Mouse (Mus musculus) embryo, embryonic 10 days (tissue): ENCODE results near the gene Adam12.

Experiments
- DNase-seq: peaks from one replicate; pipeline ENCODE4 v3.0.0-alpha.2; 2015; ENCODE audit warnings: low spot score

Adam12 gene

DNA sequence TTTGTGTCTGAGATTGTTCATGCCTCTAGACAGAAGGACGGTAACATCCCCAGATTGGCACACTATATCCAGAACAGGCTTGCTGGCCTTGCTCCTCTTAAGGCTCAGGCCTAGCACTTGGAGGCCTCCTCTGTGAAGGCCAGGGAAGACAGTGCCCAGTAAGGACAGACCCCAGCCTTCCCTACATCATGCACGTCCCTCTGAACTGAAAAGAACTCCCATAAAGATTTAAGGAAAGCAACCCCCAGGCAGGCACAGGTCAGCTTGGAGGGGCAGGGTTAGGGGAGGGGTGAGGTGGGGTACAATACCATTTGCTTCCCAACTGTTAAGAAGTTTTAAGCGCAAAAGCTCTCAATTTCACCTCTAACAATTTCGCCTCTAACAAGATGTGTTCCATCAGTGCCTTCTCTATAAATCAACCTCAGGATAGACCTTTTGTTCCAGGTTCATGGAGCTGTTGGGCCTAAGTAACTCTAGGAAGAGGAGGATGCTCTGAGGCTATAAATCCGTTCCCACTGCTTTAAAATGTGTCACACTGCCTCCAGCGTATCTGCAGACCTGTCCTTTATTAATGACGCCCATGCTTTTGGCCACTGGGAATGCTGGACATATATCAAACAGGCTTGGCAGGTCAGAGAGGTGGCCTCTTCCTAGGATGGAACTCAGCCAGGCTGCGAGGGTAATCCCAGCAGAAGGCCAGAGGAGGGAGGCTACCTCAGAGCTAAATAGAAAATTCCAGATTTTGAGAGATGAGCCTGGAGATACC is 150.5 kb downstream of the Adam12 start:
- DNase-seq = peak; percentile 21

DNA sequence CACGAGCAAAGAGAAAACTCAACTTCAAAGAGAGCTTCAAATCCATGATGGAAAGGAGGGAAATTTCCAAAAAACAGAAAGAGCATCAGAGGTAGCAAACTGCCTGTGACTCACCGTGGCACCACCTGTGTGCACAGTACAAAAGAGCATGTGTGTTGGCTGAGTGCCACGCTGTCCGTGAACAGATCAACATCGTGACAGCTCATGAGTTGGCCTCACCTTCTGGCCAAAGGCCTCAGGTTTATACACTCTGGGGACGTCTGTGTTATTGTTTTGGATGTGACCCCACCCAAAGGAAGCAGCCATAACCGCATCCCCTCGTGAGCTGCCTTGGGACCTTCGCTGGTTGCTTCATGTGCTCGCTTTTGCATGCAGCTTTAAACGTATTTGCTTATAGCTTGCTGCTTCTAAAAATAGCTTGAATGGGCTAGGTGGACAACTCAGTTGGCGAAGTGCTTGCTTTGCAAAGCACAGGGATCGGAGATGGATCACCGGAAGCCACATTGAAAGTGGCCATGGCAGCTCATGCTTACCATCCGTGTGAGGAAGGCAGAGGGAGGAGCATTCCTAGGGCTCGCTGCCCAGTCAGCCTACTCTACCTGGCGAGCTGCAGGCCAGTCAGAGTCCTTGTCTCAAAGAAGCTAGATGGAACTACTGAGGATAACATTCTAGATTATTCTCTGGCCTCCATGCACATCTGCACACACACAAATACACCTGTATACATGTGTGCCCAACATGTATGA is 151.8 kb downstream of the Adam12 start:
- no peak for DNase-seq

DNA sequence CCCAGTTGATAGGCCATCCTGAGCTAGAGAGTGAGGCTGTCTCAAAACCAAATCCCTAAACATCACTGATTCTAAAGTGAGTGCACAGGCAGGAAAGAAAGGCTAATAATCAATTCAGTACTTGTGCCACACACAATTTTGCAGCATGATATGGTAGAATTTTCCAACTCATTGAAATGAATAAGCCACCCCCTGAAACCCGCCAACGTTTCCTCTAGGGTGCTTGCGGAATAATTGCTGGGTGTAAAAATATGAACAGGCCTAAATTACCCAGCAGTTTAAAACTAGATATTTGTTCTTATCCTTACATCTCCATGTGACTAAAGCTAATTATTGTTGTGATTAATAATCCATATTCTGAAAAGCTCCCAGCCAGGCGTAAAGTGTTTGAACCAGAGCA is 154.3 kb downstream of the Adam12 start:
- DNase-seq = no peak

DNA sequence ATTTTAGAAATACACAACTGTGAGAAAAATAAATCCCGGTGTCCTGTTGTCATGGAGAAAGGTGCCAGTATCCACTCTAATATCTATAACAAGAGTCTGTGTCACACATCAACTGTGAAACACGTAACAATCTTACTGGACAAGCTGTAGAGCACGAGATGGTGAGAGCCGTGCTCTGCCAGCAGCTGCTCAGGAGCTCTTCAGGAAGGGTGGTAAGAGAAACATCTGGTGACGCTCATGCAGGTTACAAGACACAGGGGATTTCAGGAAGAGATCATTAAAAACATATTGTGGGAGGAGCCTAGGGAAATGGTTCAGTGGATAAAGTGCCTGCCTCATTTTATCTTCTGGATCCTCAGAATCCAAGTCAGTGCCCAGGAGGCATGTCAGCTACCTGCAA is 158.9 kb downstream of the Adam12 start:
- no peak for DNase-seq

DNA sequence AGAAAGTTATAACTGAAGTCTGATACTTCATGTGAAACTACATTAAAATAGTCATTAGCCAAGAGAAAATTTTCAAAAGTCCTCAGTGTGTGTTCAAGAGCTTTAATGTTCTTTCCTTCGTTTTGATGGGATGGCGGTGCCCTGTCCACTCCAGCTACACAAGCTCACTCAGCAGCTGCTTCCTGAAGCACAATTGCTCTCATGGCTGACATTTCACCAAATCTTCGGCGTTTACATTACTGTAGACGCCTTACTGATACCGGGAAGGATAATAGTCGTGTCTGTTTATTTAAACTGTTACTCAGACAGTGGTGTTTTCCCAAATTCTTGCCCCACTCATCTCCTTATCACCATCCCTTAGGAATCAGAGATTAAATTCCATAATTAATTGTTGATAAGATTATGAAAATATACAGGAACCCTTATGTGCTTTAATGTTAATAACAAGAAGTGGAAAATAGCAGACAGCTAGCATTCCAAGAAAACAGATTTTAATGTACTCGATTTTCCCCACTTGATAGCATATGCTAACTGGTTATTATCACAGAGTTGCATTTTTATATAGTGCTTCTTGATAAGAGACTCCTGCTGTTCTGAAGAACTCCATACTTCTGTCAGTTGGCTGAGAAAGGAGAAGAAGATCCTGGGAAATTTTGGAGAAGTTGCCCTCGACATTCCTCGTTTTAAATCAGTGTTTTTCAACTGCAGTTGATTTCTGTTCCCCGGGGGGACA is 160.6 kb downstream of the Adam12 start:
- DNase-seq = no peak

DNA sequence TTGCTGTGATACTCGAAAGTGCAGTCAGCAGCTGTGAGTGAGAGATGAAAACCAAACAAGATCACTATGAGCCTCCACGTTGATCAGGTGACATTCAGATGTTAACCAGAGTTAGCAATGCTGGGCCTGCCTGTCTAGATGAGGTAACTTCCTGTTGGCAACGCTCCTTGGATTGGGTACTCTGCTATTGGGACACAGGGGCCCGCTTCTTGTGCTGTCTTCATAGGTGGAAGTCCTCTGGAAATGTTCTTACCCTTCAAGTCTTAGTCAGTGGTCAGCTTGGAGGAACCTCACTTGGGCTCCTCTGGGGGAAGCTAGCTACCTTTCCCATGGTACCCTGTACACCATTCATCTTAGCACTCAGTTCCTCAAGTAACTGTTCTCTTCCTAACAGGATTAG is 169.3 kb downstream of the Adam12 start:
- no peak for DNase-seq

DNA sequence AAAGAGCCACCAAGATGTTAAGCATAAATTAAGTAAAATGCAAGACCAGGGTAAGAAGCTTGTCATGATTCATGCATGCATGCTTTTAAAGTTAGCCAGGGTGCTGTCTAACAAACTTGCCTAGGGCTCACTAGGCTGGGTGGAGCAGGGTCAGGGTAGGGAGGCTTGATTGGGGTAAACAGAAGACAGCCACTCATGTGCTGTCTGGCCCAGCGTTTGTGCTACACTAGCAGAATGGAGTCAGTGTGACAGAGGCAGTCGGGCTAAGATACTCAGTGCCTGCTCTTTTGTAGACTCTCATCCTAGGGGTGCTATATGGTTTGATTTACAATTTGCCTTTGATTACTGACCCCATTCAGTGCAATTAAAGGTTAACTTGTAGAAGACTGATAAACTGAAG is 179.5 kb downstream of the Adam12 start:
- DNase-seq = no peak

DNA sequence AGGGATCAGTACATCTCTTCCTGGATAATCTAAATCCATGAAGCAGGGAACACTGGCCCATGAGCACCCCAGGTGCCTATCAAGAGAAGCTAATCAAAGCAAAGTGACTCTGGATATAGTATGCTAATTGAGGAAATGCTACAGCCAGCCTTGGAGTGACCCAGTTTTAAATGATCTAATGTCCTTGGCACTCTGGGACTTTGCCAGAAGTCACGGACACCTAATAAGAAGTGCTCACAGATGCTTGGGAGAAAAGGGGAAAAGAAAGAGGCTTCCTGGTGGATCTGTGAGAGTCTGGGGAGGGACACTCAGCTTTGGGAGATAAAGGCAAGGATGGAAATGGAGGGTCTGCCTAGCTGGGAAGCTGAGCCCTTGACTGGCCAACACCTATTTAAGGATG is 181.6 kb downstream of the Adam12 start:
- no peak for DNase-seq

DNA sequence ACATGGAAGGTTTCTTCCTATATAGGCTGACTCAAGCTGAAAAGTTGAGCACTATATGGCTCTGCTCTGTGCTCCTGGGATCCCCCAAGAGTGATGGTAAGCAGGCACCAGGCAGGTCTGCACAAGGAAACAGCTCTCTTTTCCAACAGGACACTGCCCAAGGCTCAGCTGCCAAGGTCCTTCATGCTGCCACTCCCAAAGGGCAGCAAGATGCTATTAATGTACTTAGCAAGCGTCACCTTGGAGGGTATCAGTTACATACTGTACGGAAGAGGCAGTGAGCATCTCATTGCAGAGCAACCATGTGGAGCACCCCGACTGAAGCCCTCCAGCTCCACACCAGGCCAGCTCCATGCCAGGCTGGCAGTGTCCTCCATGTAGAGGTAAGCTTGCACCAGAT is 185.6 kb downstream of the Adam12 start:
- DNase-seq = no peak

DNA sequence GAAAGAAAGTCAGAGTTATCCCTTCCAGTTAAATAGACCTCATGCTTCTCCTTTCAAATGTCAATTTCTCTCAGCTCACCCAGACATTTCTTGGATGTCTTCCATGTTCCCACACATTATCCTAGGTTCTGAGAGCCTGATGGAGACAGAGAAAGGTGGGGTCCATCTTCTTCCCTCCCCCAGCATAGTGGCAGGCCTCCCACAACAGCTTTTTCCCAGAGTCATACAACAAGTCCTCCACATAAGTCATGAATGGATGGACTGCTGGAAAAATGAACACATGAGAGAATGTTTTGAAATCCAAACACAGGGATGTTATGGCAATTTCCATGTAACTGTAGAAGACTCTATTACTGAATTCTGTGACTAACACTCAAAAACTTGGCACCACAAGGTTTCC is 188.4 kb downstream of the Adam12 start:
- DNase-seq = no peak

DNA sequence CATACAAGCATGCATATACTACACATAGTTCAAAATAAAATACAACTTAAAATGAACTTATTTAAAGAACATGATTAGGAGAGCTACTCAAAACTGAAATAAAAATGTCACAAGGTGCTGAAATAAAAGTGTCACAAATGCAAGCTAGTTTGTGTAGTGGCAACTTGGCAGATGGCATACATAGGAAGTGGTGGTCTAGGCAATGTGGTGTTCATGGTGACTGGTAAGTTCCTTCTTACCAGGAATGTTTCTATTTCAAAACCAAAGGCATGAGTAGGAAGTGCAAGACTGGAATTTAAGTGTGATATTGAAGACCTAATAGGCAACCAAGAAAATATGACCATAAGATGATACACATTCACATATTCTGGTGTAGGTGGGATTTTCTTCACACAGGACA is 189.3 kb downstream of the Adam12 start:
- DNase-seq = no peak

DNA sequence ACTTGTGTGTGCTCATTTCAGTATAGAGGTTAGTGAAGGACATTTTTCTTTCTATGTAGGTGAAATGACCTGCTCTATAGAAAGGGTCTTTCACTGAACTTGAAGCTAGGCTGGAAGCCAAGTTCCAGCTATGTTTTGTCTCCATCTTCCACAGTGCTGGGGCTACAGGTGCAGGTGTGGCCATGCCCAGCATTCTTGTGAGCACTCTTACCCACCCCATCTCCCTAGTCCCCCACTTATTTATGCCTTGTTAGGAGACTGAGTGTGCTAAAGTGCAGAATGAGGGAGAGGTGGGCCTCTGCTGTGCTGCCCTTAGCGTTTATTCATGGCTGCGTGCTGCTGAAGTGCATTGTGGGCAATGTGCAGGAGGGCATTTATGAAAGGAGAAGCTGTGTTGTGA is 198.0 kb downstream of the Adam12 start:
- DNase-seq = no peak

DNA sequence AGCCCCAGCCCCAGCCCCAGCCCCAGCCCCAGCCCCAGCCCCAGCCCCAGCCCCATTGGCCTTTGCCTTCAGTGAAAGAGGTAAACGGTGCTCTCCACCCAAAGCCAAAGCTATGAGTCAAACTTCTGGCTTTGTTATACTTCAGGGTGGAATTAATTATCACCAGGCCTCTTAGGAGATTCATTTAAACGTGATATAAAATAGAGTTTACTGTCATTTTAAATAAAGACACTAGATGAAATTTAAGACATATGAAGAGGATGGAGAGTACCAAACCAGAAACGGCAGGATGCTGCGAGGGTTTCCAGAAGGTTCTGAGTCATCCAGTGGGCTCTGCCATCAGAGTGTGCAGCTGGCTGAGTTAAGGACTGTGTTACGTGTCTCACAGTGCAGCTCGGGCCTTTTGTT is 199.0 kb downstream of the Adam12 start:
- peak; percentile 22 for DNase-seq

DNA sequence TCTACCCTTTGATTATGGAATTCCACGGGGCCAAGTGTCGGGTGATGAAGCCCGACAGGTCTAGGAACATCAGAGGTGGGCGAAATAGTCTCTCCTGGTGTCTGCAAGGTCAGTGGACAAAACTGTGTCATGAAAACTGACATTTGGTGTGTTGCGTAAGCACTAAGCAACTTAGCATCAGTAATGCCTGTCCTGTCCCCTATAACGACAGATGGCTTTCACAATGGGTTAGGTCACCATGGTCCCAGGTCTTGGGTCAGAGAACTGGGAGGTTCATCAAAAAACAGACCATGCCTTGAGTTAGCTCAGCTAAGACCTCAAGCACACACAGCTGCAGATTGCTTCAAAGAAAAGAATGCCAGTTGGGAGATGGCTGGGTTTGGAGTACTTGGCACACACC is 200.2 kb downstream of the Adam12 start:
- no peak for DNase-seq

DNA sequence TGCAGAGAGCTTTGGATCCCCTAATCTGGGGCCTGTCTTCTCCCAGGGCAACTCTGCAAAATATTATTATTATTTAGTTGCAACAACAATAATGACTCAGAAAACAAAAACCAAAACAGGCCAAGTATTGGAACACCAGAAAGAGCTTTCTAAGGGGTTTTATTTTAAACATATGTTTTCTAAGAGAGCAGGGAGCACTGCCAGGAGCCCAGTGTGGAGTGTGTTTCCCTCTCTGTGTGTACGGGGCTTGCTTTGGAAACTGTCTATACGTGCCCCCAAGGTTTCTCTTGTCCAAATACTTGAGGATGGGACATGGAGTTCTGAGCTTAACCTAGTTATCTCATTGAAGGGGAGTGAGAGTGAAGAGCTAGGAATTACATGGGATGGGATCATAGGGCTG is 200.7 kb downstream of the Adam12 start:
- DNase-seq = no peak

DNA sequence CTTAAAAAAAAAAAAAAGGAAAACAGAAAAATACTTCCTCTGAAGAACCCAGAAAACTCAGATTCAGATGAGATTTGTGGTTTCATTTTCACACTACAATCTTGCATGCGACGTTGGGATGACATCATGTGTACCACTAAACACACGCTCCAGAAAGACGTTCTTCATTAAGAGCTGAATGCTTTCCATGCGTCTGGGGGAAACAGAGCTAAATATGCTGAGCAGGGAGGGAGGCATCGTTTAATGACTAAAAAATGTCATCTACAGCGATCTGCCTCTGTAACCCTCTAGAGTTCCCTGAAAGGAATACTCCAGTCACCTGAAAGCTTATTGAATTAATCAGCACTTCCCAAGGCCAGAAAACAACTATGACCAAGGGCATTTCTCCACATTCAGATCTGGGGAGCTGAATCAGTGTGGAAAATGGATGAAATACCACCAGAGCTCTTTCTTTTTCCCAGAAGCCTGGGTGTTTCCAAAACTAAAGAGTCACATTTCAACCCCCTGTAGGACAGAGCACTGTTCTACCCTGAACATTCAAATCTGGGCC is 203.6 kb downstream of the Adam12 start:
- no peak for DNase-seq

DNA sequence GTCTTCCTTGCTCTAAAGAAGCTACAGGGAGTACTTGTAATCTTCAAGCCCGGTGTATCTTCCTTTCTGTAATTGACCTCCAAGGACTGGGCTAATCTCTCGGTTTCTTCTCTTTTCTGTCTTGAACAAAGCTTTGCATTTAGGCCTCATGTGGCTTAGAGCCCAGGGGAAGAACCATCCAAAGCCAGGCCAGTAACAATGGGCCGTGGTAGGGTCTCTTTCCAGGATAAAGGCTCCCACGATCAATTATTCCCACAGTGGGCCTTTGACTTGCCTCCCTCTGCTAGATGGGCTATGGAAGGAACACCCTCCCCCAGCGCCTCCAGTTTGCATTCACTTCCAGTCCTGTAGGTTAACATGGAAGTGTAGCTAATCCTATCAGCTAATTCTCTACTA is 204.9 kb downstream of the Adam12 start:
- no peak for DNase-seq

DNA sequence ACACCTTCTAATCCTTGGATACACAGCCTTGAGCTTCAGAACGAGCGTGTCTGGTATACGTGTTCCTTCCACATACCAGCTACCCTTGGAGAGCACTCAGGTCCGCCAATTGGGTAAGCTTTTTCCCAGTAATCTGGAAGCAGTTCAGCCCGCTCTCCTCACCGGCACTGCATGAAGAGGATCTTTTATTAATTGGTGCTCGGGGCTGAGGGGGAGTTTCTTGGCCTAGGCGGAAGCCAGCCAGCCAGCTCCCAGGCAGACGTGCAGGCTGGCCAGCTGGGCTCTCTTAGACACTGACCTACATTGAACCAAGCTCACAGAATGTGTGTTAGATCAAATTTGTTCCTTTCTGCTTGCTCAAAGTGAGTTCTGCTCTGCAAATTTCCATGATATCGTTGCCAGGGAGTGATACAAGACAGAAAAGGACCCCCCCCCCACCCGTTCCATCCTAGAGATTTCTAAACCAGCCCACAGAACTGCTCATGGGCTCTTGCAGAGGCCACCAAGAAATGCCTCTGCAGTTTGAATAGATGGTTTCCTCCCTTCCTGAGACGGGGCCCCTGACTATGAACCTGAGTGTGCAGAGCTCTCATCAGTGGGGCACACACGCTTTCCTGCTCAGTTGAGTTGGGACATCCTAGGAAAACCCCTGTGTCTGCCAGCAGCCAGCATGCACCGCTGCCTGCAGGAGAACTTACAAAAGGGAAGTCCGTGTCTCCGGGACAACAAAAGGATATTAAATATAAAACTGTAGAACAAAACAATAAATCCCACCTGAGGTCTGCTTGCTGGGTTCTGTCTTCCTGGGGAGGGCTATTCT is 205.5 kb downstream of the Adam12 start:
- peak; percentile 27 for DNase-seq

DNA sequence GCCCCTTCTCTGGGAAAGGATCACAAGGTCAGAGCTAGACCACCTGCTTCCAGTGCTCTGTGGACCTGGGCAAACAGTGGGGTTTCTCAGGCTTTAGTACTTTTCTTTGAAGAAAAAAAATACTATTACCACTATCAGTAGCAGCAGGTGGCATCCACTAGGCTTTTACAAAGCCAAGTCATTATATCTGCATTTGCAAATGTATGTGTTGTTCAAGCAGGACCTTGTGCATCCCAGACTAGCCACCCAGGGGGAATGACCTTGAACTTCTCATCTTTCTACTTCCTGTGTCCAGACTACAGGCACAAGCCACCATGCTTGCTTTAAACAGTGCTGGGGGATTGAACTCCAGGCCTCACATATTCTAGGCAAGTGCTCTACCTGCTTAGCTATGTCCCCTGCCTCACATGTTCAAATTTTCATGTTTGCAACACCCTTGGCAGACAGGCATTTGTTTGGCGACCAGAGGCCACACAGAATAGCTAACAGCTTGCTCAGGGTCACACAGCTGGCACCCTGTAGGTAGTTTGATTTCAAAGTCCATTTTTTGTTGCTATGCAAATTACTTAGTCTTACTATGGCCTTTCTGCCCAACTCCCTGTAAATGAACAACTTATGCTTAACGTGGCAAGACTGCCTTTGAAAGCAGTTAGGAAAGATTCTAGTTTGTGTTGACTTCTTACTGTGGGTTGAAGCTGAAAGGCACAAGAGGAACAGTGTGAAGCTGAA is 209.6 kb downstream of the Adam12 start:
- DNase-seq = no peak

DNA sequence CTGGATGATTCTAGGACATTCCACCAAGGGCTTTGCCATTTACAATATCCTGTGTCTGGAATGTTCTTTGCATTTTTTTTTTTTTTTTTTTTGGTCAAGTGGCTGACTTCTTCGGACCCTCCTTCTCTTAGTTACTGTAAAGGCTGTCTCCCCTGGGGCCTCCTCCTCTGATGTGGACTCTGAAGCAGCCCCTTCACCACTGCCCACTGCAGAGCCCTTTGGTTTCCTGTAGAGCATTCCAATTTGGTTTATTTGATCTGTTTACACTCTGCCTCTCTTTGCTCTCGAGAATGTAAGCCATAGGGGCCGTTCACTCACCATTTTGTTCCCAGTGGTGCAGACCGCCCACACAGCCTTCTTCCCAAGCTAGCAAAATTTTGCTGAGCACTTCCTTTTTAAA is 216.7 kb downstream of the Adam12 start:
- no peak for DNase-seq

DNA sequence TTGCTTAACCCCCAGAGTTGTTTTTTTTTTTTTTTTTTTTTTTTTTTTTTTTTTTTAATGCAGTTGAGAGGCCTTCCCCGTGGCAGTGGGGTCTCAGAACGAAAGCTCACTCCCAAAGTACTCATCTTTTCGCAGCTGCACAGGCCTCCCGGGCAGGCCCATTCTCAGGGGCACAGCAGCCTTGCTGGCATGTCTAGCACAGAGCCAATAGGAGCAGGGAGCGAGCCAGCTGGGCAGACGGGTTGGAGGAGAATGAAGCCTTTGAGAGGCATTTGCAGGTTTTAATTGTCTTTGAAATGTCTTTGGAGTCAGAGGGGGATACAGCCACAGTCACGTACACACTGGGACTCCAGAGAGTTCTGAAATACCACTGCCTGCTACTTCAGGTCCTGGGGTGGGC is 217.2 kb downstream of the Adam12 start:
- DNase-seq = peak; percentile 20
